Mouse (Mus musculus) kidney, postnatal 14 days (tissue): Measurements from ENCODE around the gene Gm28230.

Experiments
- DNase-seq: peaks from one replicate; pipeline ENCODE4 v3.0.0; 2022; ENCODE audit warnings: mixed read lengths

Gm28230 gene

DNA sequence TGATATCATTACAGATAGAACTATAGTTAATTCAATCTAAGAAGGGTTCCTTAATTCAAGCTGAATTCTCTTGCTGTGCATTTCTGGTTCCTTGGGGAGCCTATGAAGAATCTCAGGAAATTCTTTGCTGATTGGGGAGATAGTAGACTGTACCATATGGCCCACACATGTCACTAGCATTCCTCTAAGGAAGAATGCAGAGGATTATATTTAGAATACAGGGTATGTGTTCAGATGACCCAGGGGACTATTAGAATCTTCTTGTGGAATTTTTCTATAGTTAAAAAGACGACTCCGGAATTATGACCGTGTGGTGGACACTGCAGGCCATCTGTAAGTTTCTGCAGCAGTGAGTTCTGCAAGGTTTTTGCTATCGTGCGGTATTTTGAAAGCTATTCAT is 54.9 kb downstream of the Gm28230 start:
- no peak for DNase-seq

DNA sequence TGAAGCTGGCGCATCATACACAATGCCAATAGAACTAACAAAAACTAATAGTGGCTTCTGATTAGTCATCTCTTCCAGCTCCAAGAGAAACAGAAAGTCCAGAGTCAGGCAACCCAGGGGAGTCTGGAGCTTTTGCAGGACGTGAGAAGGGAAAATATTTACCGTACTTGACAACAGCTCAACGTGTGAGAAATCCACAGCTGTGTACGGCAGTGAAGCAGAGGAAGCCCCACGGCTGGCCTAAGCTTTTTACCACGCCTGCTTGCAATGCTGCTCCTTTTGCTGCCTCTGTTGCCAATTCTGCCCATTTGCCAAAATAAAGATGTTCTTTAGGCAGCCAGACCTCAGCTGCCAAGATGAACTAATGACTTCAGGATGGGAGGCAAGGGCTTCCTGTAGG is 69.0 kb downstream of the Gm28230 start:
- DNase-seq: no peak
